Mouse (Mus musculus) hematopoietic stem cell, adult 5-6 weeks (primary cell): Measurements from ENCODE around the gene Orc1. TPM values are rescaled to one million over a fixed set of nuclear protein-coding genes. Genes with fewer than 3 reads are reported as not detected.

Source experiments
- ATAC-seq, 2 experiments: fragments of 125-278 bp in 1 of 2; replicated peaks in 1 of 2; 2 replicates each; pipeline ENCODE4 v1.8.0; 2016 to 2017; ENCODE audit warnings: inconsistent platforms in 2 of 2, mild to moderate bottlenecking in 2 of 2, moderate number of reproducible peaks in 2 of 2, low read depth in 1 of 2, moderate TSS enrichment in 1 of 2; ENCODE audit not compliant: low FRiP score in 2 of 2, poor library complexity in 2 of 2, severe bottlenecking in 2 of 2, insufficient read depth in 1 of 2, low TSS enrichment in 1 of 2
- total RNA-seq: library from RNA; stranded (forward); fragments of 172-1452, 232-1000 nt; gene quantifications from 2 replicates; pipeline ENCODE4 v1.2.3, GENCODE M21; 2017

The Orc1 gene
- total RNA-seq, 1 experiment from 2014 or later = 7.2 TPM

GRCm38 (mm10) chr4:108629363-108629880 is 50.2 kb downstream of the Orc1 start:
- ATAC-seq = no peak

DNA sequence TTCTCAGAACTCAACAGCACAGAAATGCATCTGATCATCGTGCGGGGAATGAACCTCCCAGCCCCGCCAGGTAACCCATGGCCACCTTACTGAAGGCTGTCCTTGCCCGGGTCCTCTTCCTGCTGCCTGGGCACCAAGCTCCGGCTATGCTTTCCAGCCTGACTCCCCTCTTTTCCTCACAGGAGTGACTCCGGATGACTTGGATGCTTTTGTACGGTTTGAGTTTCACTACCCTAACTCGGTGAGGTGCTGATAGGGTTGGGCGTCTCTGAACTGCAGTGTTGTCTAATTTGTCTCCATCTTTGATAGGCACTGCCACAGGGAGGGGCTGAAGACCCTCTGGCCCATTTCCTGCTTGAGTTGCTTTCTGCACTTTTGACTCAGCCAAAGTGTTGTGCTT is 50.9 kb downstream of the Orc1 start:
- ATAC-seq = no peak

- no peak for ATAC-seq
Observed at GRCm38 (mm10) chr4:108631616-108632015, 52.4 kb downstream of the Orc1 start.

- ATAC-seq = no peak
Observed at GRCm38 (mm10) chr4:108633703-108634102, 54.5 kb downstream of the Orc1 start.

GRCm38 (mm10) chr4:108634696-108635095 is 55.5 kb downstream of the Orc1 start:
- no peak for ATAC-seq

- no peak for ATAC-seq
Observed at GRCm38 (mm10) chr4:108635101-108635500, 55.9 kb downstream of the Orc1 start.

DNA sequence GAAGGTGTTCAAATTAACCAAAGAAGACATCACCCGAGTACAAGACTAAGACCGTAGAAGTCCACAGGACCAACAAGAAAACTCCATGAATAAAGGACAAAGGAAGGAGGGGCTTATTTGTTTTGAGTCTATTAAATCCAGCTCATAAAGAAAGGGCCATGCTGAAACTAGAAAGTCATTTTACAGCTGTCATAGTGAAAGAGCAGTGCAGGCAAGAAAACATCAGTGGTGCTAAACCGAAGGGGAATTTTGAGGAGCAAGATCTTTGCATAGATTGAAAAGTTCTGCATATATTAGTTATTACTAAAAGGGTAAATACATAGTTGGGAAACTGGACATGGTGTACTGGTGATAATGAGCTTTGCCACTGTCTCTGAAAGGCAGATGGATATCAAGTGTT is 58.5 kb downstream of the Orc1 start:
- ATAC-seq = no peak

DNA sequence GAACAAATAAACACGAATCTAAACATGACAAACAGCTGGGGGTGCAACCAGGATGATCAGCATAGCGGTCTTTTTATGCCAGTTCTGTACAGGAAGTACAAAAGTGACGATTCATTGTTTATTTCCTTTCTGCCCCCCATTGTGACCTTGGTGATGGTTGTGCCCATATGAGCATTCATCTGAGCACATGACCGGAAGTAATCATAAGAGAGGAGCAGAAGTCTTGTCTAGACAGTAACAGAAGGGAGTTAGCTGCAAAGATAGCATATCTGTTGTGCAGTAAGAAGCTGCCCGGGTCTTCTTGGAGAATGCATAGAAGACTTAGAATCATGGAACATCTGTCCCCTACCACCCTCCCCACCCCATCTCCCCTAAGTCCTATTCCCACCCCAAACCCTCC is 59.5 kb downstream of the Orc1 start:
- ATAC-seq = peak; percentile 27 to 32; a peak in 1 of 4 replicates

DNA sequence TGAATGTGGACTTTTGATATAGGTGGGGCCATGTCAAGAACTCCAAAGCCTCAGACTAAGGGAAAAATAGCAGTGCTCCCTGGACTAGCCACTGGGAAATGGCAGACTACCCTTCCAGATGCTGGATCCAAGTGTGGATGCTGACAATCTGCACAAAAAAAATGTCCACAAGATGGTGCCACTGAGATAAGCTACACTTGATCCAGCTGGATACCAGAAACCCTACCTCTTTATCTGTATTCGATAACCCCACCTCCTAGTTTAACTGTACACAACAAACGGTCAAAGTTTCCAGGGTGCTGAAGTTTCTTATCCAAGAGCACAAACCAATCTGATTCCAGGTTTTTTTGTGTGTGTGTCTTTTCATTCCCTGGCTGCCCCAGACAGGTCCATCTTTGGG is 85.2 kb downstream of the Orc1 start:
- peak; percentile 17 to 36; a peak in 1 of 4 replicates for ATAC-seq

Other genes with a start within 250 kb of the Orc1 start
- not detected in 2 replicates for gene Shisal2a, start 196.1 kb upstream of the Orc1 start, total RNA-seq
- 4.2 and 12.6 TPM in 2 replicates for gene Gpx7, start 172.5 kb upstream of the Orc1 start, total RNA-seq
- 105 TPM in 2 replicates for gene Tut4, start 120.0 kb upstream of the Orc1 start, total RNA-seq
- gene Prpf38a, start 87 bp upstream of the Orc1 start, total RNA-seq = 122 and 132 TPM in 2 replicates
- 40.4 and 46.0 TPM in 2 replicates for gene Cc2d1b, start 40.5 kb downstream of the Orc1 start, total RNA-seq
- not detected in 2 replicates for gene 3110021N24Rik, start 140.2 kb downstream of the Orc1 start, total RNA-seq
- gene Zfyve9, start 201.4 kb downstream of the Orc1 start, total RNA-seq = 1.9 and 3.2 TPM in 2 replicates